Mouse (Mus musculus) hindbrain, embryonic 12.5 days (tissue): ENCODE measurements around the gene Gm49711. TPM values are rescaled to one million over a fixed set of nuclear protein-coding genes. Genes with fewer than 3 reads are reported as not detected.
"Not testable (repeated sequence)": the region's sequence is repeated elsewhere in the genome, so short reads cannot be mapped to it uniquely, and the experiment has no call there.

Experiments used
- ATAC-seq: fragments of 200-750 bp; cut with Nextera tagmentation; 2 replicates; pipeline ENCODE4 v1.8.0; 2017; ENCODE audit warnings: moderate TSS enrichment; ENCODE audit not compliant: low FRiP score
- H3K27ac ChIP-seq: fragments of 300-500 bp; sonication (generic); 2 replicates; pipeline ENCODE4 v1.5.1; 2016; ENCODE audit warnings: mild to moderate bottlenecking
- H3K27me3 ChIP-seq: fragments of 300-500 bp; sonication (generic); 2 replicates; pipeline ENCODE4 v1.6.1; 2016; ENCODE audit warnings: mild to moderate bottlenecking
- H3K36me3 ChIP-seq: fragments of 300-500 bp; sonication (generic); 2 replicates; pipeline ENCODE4 v1.6.1; 2016; ENCODE audit warnings: mild to moderate bottlenecking
- H3K4me1 ChIP-seq: fragments of 300-500 bp; sonication (generic); 2 replicates; pipeline ENCODE4 v1.6.1; 2016
- H3K4me2 ChIP-seq: fragments of 300-500 bp; sonication (generic); replicated peaks from 2 replicates; pipeline ENCODE4 v1.6.1; 2016; ENCODE audit warnings: mild to moderate bottlenecking
- H3K4me3 ChIP-seq: fragments of 300-500 bp; sonication (generic); 2 replicates; pipeline ENCODE4 v1.5.1; 2016; ENCODE audit warnings: mild to moderate bottlenecking
- H3K9ac ChIP-seq: fragments of 300-500 bp; sonication (generic); 2 replicates; pipeline ENCODE4 v1.6.1; 2016; ENCODE audit warnings: mild to moderate bottlenecking, moderate library complexity
- H3K9me3 ChIP-seq: fragments of 300-500 bp; sonication (generic); replicated peaks from 2 replicates; pipeline ENCODE4 v1.6.1; 2016; ENCODE audit warnings: mild to moderate bottlenecking
- WGBS: fragments of 180-500 bp; shearing (Covaris S2); methylation state at CpG from one replicate; pipeline ENCODE4 v1.1.7; 2016; 5-methylcytosine and 5-hydroxymethylcytosine counted together
- polyA plus RNA-seq: library from polyadenylated mRNA; unstranded; fragments of >200 nt; fragmentation: Nextera tagmentation; extraction: Ambion mirVana; gene quantifications from 2 replicates; pipeline ENCODE4 v1.2.1, GENCODE M21; 2016

Gm49711 gene
- polyA plus RNA-seq, 1 experiment from 2014 or later, result 0.26 TPM

- H3K27me3 ChIP-seq, H3K27ac ChIP-seq, H3K36me3 ChIP-seq, H3K9ac ChIP-seq, H3K4me3 ChIP-seq, ATAC-seq, H3K4me1 ChIP-seq, H3K4me2 ChIP-seq, H3K9me3 ChIP-seq: not testable (repeated sequence)
- 74% methylated on average over 5 of the region's 5 CpGs for WGBS
Measured at GRCm38 (mm10) chr16:92210316-92210715, 152.2 kb downstream of the Gm49711 start.

GRCm38 (mm10) chr16:92213911-92214310 is 155.8 kb downstream of the Gm49711 start:
- H3K4me2 ChIP-seq, H3K9ac ChIP-seq, H3K27ac ChIP-seq, H3K9me3 ChIP-seq, H3K4me3 ChIP-seq, H3K4me1 ChIP-seq, H3K36me3 ChIP-seq, H3K27me3 ChIP-seq, ATAC-seq: not testable (repeated sequence)
- WGBS, result 29% methylated on average over 1 of the region's 1 CpGs

GRCm38 (mm10) chr16:92215599-92216390 is 157.7 kb downstream of the Gm49711 start:
- no peak overlapping the region for H3K4me2 ChIP-seq
- H3K4me1 ChIP-seq, result peaks cover 4% of the 10 kb centered on the region; the same call in 1 of the 2 replicates
- no peaks in the 10 kb centered on the region for H3K27me3 ChIP-seq
- no peaks in the 10 kb centered on the region for H3K9me3 ChIP-seq
- ATAC-seq, result no peak
- H3K36me3 ChIP-seq, result no peaks in the 10 kb centered on the region
- no peak overlapping the region for H3K4me3 ChIP-seq
- WGBS, result 57% methylated on average over 8 of the region's 8 CpGs
- no peak overlapping the region for H3K27ac ChIP-seq
- no peak overlapping the region for H3K9ac ChIP-seq

- no peaks in the 10 kb centered on the region for H3K9me3 ChIP-seq
- H3K27me3 ChIP-seq, result no peaks in the 10 kb centered on the region
- H3K4me1 ChIP-seq, result no peaks in the 10 kb centered on the region; the same call in 1 of the 2 replicates
- H3K4me2 ChIP-seq, result no peak overlapping the region
- H3K27ac ChIP-seq, result no peak overlapping the region
- no peak overlapping the region for H3K4me3 ChIP-seq
- ATAC-seq, result no peak
- 86% methylated on average over 11 of the region's 11 CpGs for WGBS
- H3K9ac ChIP-seq, result no peak overlapping the region
- no peaks in the 10 kb centered on the region for H3K36me3 ChIP-seq
Measured at GRCm38 (mm10) chr16:92220754-92221153, 162.6 kb downstream of the Gm49711 start.

- Histone ChIP-seq H3K36me3 (no peaks in the 10 kb centered on the region), H3K9me3 (no peaks in the 10 kb centered on the region), H3K4me3 (no peak overlapping the region), H3K27ac (no peak overlapping the region), H3K9ac (no peak overlapping the region), H3K27me3 (no peaks in the 10 kb centered on the region), H3K4me2 (no peak overlapping the region), H3K4me1 (0 out of 2 replicates have a peak, but pooled peaks cover 6% of the 10 kb centered on the region)
- ATAC-seq, result no peak
- WGBS, result 87% methylated on average over 7 of the region's 7 CpGs
Measured at GRCm38 (mm10) chr16:92228332-92228919, 170.3 kb downstream of the Gm49711 start.

GRCm38 (mm10) chr16:92230476-92230931 is 172.4 kb downstream of the Gm49711 start:
- no peak overlapping the region for H3K27ac ChIP-seq
- peaks cover 18% of the 10 kb centered on the region for H3K4me1 ChIP-seq
- no peak overlapping the region for H3K4me2 ChIP-seq
- H3K4me3 ChIP-seq, result no peak overlapping the region
- ATAC-seq, result no peak
- no peaks in the 10 kb centered on the region for H3K9me3 ChIP-seq
- H3K9ac ChIP-seq, result no peak overlapping the region
- no peaks in the 10 kb centered on the region for H3K27me3 ChIP-seq
- no peaks in the 10 kb centered on the region for H3K36me3 ChIP-seq
- 73% methylated on average over 6 of the region's 6 CpGs for WGBS

GRCm38 (mm10) chr16:92234530-92234929 is 176.4 kb downstream of the Gm49711 start:
- ATAC-seq, result no peak
- no peak overlapping the region for H3K4me3 ChIP-seq
- WGBS, result 17% methylated on average over 5 of the region's 5 CpGs
- no peaks in the 10 kb centered on the region for H3K36me3 ChIP-seq
- H3K4me1 ChIP-seq, result peaks cover 18% of the 10 kb centered on the region
- no peaks in the 10 kb centered on the region for H3K9me3 ChIP-seq
- H3K9ac ChIP-seq, result no peak overlapping the region
- no peak overlapping the region for H3K27ac ChIP-seq
- no peaks in the 10 kb centered on the region for H3K27me3 ChIP-seq
- H3K4me2 ChIP-seq, result no peak overlapping the region

GRCm38 (mm10) chr16:92235222-92235621 is 177.1 kb downstream of the Gm49711 start:
- peaks cover 16% of the 10 kb centered on the region for H3K4me1 ChIP-seq
- H3K4me3 ChIP-seq, result no peak overlapping the region
- H3K9me3 ChIP-seq, result no peaks in the 10 kb centered on the region
- H3K27me3 ChIP-seq, result no peaks in the 10 kb centered on the region
- H3K27ac ChIP-seq, result no peak overlapping the region
- H3K36me3 ChIP-seq, result no peaks in the 10 kb centered on the region
- 74% methylated on average over 9 of the region's 9 CpGs for WGBS
- no peak for ATAC-seq
- no peak overlapping the region for H3K9ac ChIP-seq
- no peak overlapping the region for H3K4me2 ChIP-seq

Other genes with a start within 250 kb of the Gm49711 start
- 139 and 142 TPM in 2 replicates for gene Mrps6, start within 50 bp of the Gm49711 start, polyA plus RNA-seq
- 20.3 and 20.6 TPM in 2 replicates for gene Slc5a3, start within 50 bp of the Gm49711 start, polyA plus RNA-seq
- 17.7 and 25.6 TPM in 2 replicates for gene Kcne2, start 234.1 kb downstream of the Gm49711 start, polyA plus RNA-seq
- gene Smim11, start 243.0 kb downstream of the Gm49711 start, polyA plus RNA-seq, result 101 and 112 TPM in 2 replicates